Mouse (Mus musculus) CH12.LX (cell line): ENCODE data around the gene Ank. TPM values are rescaled to one million over a fixed set of nuclear protein-coding genes. Genes with fewer than 3 reads are reported as not detected.

Experiments
- DNase-seq: peaks from one replicate; pipeline ENCODE4 v3.0.0-alpha.2; 2013; ENCODE audit errors: extremely low read depth
- H3K27ac ChIP-seq: 2 replicates; pipeline ENCODE4 v1.5.1; 2012; ENCODE audit warnings: low read depth, mild to moderate bottlenecking, control low read depth, moderate library complexity; ENCODE audit not compliant: insufficient read depth
- H3K27me3 ChIP-seq: replicated peaks from 2 replicates; pipeline ENCODE3; 2012; ENCODE audit warnings: inconsistent platforms
- H3K36me3 ChIP-seq, 2 experiments: replicated peaks in 1 of 2; 2 replicates each; pipeline versions ENCODE3 to v1.6.1; 2012; ENCODE audit warnings: inconsistent platforms in 1 of 2, low read length in 1 of 2, mild to moderate bottlenecking in 1 of 2, mixed read lengths in 1 of 2, moderate library complexity in 1 of 2; ENCODE audit not compliant: control insufficient read depth in 1 of 2, insufficient read depth in 1 of 2
- H3K4me1 ChIP-seq, 2 experiments: 2 replicates each; pipeline ENCODE4 v1.6.1; 2012; ENCODE audit warnings: inconsistent platforms in 1 of 2, moderate library complexity in 1 of 2; ENCODE audit not compliant: insufficient read depth in 2 of 2, control insufficient read depth in 1 of 2
- H3K4me2 ChIP-seq: 2 replicates; pipeline ENCODE4 v1.6.1; 2012; ENCODE audit warnings: low read depth, mild to moderate bottlenecking, control low read depth; ENCODE audit not compliant: poor library complexity, insufficient read depth, severe bottlenecking
- H3K4me3 ChIP-seq, 3 experiments: fragments of 150-350 bp in 1 of 3; sonication (generic) in 1 of 3; replicated peaks in 1 of 3; 2 replicates each; pipeline versions ENCODE3 to v1.5.1; 2011 to 2012; ENCODE audit warnings: low read depth in 2 of 3, low read length in 2 of 3, mild to moderate bottlenecking in 2 of 3, moderate library complexity in 2 of 3, control low read depth in 1 of 3, improper control_type of control experiment in 1 of 3, inconsistent platforms in 1 of 3, mixed read lengths in 1 of 3; ENCODE audit not compliant: poor library complexity in 1 of 3
- H3K79me2 ChIP-seq: replicated peaks from 2 replicates; pipeline ENCODE4 v1.6.1; 2012; ENCODE audit warnings: mild to moderate bottlenecking, moderate library complexity; ENCODE audit not compliant: control insufficient read depth, poor library complexity, insufficient read depth, severe bottlenecking; ENCODE audit errors: extremely low read depth
- H3K9ac ChIP-seq: 2 replicates; pipeline ENCODE4 v1.6.1; 2012; ENCODE audit warnings: low read depth, mild to moderate bottlenecking, control low read depth, moderate library complexity; ENCODE audit not compliant: insufficient read depth
- H3K9me3 ChIP-seq: replicated peaks from 2 replicates; pipeline ENCODE3; 2012; ENCODE audit warnings: low read length, inconsistent platforms, mixed read lengths
- BHLHE40 ChIP-seq: IDR thresholded peaks from 2 replicates; pipeline ENCODE4 v1.6.1; 2011; ENCODE audit warnings: mild to moderate bottlenecking, low read depth, low read length, improper control_type of control experiment
- CHD2 ChIP-seq: IDR thresholded peaks from 2 replicates; pipeline ENCODE4 v1.6.1; 2011; ENCODE audit warnings: low read length, improper control_type of control experiment
- CTCF ChIP-seq, 2 experiments: IDR thresholded peaks in 1 of 2; conservative IDR thresholded peaks in 1 of 2; 2 replicates each; pipeline ENCODE4 v1.5.1; 2011 to 2012; ENCODE audit warnings: low read depth in 2 of 2, low read length in 2 of 2, improper control_type of control experiment in 1 of 2, inconsistent platforms in 1 of 2, mild to moderate bottlenecking in 1 of 2, moderate library complexity in 1 of 2
- E2F4 ChIP-seq: IDR thresholded peaks from 2 replicates; pipeline ENCODE4 v1.6.1; 2011; ENCODE audit warnings: low read depth, low read length, improper control_type of control experiment; ENCODE audit not compliant: insufficient replicate concordance
- GABPA ChIP-seq: IDR thresholded peaks from 2 replicates; pipeline ENCODE4 v1.6.1; 2012; ENCODE audit warnings: low read depth, low read length, improper control_type of control experiment, inconsistent platforms; ENCODE audit not compliant: insufficient replicate concordance
- KAT2A ChIP-seq: IDR thresholded peaks from 2 replicates; pipeline ENCODE4 v1.6.1; 2012; ENCODE audit warnings: low read length, improper control_type of control experiment, inconsistent platforms; ENCODE audit not compliant: insufficient replicate concordance
- MAFK ChIP-seq: IDR thresholded peaks from 2 replicates; pipeline ENCODE4 v1.6.1; 2011; ENCODE audit warnings: low read length, improper control_type of control experiment; ENCODE audit not compliant: insufficient replicate concordance
- MXI1 ChIP-seq: IDR thresholded peaks from 2 replicates; pipeline ENCODE4 v1.6.1; 2011; ENCODE audit warnings: mild to moderate bottlenecking, low read depth, low read length, improper control_type of control experiment
- PAX5 ChIP-seq: IDR thresholded peaks from 2 replicates; pipeline ENCODE4 v1.6.1; 2012; ENCODE audit warnings: low read length, inconsistent platforms, mixed read lengths
- POLR2A ChIP-seq: IDR thresholded peaks from 2 replicates; pipeline ENCODE4 v1.6.1; 2011; ENCODE audit warnings: low read depth, mild to moderate bottlenecking, improper control_type of control experiment, low read length
- POLR2AphosphoS2 ChIP-seq: IDR thresholded peaks from 2 replicates; pipeline ENCODE4 v1.6.1; 2011; ENCODE audit warnings: low read depth, low read length, improper control_type of control experiment
- SIN3A ChIP-seq: IDR thresholded peaks from 2 replicates; pipeline ENCODE4 v1.6.1; 2012; ENCODE audit warnings: low read length, improper control_type of control experiment, inconsistent platforms
- ZC3H11A ChIP-seq: IDR thresholded peaks from 2 replicates; pipeline ENCODE4 v1.6.1; 2012; ENCODE audit warnings: low read depth, mild to moderate bottlenecking, inconsistent platforms, low read length, improper control_type of control experiment
- ZKSCAN1 ChIP-seq: IDR thresholded peaks from 2 replicates; pipeline ENCODE4 v1.6.1; 2012; ENCODE audit warnings: low read depth, inconsistent platforms, low read length, improper control_type of control experiment, borderline replicate concordance
- ZNF384 ChIP-seq: IDR thresholded peaks from 2 replicates; pipeline ENCODE4 v1.6.1; 2012; ENCODE audit warnings: low read depth, low read length, improper control_type of control experiment, inconsistent platforms
- dilution Hi-C: fragments of 300-500 bp; cut with MboI; formaldehyde crosslinking; loops from 2 replicates; pipeline ENCODE4 v1.14.3; 2020; ENCODE audit warnings: low sequenced_read_pairs; ENCODE audit not compliant: extremely low pct_unique_long_range_greater_than_20kb, extremely low pct_ligation_motif_present
- in situ Hi-C: fragments of 300-500 bp; cut with MboI; formaldehyde crosslinking; loops from 3 replicates; pipeline ENCODE4 v1.14.3; 2019; ENCODE audit warnings: low sequenced_read_pairs, low pct_ligation_motif_present, low pct_unique_long_range_greater_than_20kb, mixed read lengths
- polyA plus RNA-seq: library from polyadenylated mRNA; unstranded; fragments of >175 nt; gene quantifications from 2 replicates; pipeline ENCODE4 v1.2.1, GENCODE M21; 2012; ENCODE audit warnings: low read depth; ENCODE audit not compliant: insufficient read length
- total RNA-seq, 2 experiments: library from RNA; depleted of rRNA; stranded (reverse); fragments of 300-350 nt in 1 of 2; fragments of >200 nt in 1 of 2; gene quantifications; 2 replicates each; pipeline ENCODE4 v1.2.3; 2012 to 2014

The Ank gene
- total and polyA plus RNA-seq, 3 experiments = 4.6 to 12.4 (median 8.6) TPM

DNA sequence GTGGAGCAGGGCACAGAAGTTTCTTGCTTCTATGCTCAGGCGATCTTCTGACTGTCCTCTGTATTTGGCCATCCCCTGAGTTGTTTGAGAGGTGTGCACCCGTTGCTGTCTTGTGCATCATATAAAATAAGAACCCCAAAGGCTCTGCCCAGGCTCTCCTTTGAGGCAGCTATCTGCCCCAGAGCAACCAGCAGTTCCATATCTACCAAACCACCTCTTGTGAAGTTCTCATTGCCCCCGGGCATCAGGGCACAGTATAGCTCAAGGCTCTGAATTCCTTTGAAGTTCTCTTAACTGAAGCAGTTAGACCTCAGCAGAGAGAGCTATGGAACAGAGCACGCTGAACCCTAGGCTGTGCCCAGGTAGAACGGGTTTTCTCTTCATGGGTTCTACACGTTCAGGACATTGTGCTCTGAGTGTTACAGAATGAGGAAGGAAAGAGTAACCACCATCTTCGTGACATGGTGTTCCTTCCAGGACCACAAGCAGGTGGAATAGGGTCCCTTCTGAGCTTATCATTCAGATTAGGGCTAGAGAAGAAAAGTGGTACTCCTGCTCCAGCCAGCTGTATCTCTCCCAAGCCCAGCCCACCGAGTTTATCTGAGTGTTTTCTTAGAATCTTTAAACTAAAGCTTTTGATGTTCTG, 25.1 kb downstream of the Ank start:
- Histone ChIP-seq H3K27me3 (no peaks in the 10 kb centered on the region), H3K4me3 (no peak overlapping the region), H3K4me2 (no peak overlapping the region), H3K36me3 (peaks cover 0 to 13% of the 10 kb centered on the region in 2 experiments), H3K9me3 (no peaks in the 10 kb centered on the region), H3K4me1 (peaks cover under 1 to 20% of the 10 kb centered on the region in 2 experiments; a peak in 2 of 4 replicates), H3K79me2 (no peaks in the 10 kb centered on the region), H3K9ac (no peak overlapping the region), H3K27ac (no peak overlapping the region)
- in situ Hi-C loops = no loop called here
- DNase-seq = no peak
- no peak for TF ChIP-seq POLR2A
- TF ChIP-seq ZC3H11A = no peak
- TF ChIP-seq CHD2 = no peak
- TF ChIP-seq ZNF384 = no peak
- no peak for TF ChIP-seq KAT2A
- dilution Hi-C loops = no loop called here

DNA sequence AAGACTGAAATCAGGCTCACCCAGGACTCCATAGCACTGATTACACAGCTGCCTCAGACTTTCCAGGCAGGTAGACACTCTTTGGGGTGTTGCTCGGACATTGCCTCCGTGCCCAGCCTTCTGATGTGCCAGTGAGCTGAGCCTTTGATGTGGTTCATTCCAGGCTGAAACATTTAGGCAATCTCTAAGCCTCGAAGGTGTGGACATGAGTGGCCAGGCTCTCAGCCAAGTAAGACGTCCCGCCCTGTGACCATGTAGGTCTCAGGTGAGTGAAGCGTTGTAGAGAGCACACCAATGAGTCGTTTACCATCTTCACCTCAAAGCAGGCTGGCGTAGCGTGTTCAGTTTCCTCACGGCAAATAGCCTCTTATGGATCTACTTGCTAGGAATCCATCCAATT, 25.7 kb downstream of the Ank start:
- H3K79me2 ChIP-seq = no peaks in the 10 kb centered on the region
- no peaks in the 10 kb centered on the region for H3K27me3 ChIP-seq
- H3K4me3 ChIP-seq = no peak overlapping the region
- dilution Hi-C loops = no loop called here
- H3K9ac ChIP-seq = no peak overlapping the region
- no peak for DNase-seq
- no peaks in the 10 kb centered on the region for H3K9me3 ChIP-seq
- H3K27ac ChIP-seq = no peak overlapping the region
- TF ChIP-seq ZC3H11A = no peak
- TF ChIP-seq GABPA = no peak
- no peak for TF ChIP-seq BHLHE40
- no peak for TF ChIP-seq MXI1
- no peak for TF ChIP-seq CHD2
- no peak for TF ChIP-seq POLR2AphosphoS2
- no peak for TF ChIP-seq E2F4
- no peak for TF ChIP-seq CTCF (conservative IDR thresholded peaks at IDR 0.05 in 1 of 2, IDR thresholded peaks at IDR 0.05 in 1 of 2; ENCODE audit: low read depth in 2 of 2, low read length in 2 of 2)
- no peak for TF ChIP-seq MAFK
- no peak for TF ChIP-seq KAT2A
- TF ChIP-seq PAX5 = no peak
- TF ChIP-seq, all 38 proteins: peak for 0
- Histone ChIP-seq H3K36me3 (peaks cover 0 to 16% of the 10 kb centered on the region in 2 experiments), H3K4me1 (peaks cover 0 to 15% of the 10 kb centered on the region in 2 experiments; a peak in 1 of 4 replicates), H3K4me2 (no peak overlapping the region)
- in situ Hi-C loops = no loop called here

DNA sequence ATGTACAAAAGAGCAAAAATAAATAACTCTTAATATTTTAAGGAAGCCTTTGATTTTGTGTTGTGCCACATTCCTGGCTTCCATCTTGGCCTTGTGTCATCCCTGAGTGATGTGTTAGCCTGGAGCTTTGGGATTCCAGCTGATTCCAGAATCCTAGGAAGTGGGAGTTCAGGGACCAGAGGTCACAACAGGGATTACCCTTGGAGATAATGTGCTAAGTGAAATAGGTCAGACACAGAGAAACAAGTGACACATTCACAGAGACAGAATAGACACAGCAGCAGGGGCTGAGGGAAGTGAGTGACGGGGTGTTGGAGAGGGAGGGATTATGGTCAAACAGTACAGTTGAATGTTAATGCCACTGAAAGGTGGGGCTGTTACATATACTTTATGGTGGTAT, 26.3 kb downstream of the Ank start:
- Histone ChIP-seq H3K4me2 (no peak overlapping the region), H3K9ac (no peak overlapping the region), H3K79me2 (no peaks in the 10 kb centered on the region), H3K27ac (no peak overlapping the region), H3K9me3 (no peaks in the 10 kb centered on the region), H3K4me1 (peaks cover 0 to 11% of the 10 kb centered on the region in 2 experiments; a peak in 1 of 4 replicates), H3K36me3 (peaks cover 0 to 16% of the 10 kb centered on the region in 2 experiments), H3K4me3 (no peak overlapping the region), H3K27me3 (no peaks in the 10 kb centered on the region)
- in situ Hi-C loops (no loop called here), dilution Hi-C loops (no loop called here)
- TF ChIP-seq SIN3A (no peak), ZKSCAN1 (no peak), ZNF384 (no peak)
- no peak for DNase-seq
